Mouse (Mus musculus) liver, adult 2 months (tissue): ENCODE data around the gene Drg1.
"Not testable (repeated sequence)": the region's sequence is repeated elsewhere in the genome, so short reads cannot be mapped to it uniquely, and the experiment has no call there.

Experiments used
- CTCF ChIP-seq: fragments of 200-500 bp; IDR thresholded peaks from 2 replicates; pipeline ENCODE4 v1.5.1; 2011; ENCODE audit warnings: low read depth, low read length, control low read depth
- POLR2A ChIP-seq: fragments of 200-500 bp; IDR thresholded peaks from 2 replicates; pipeline ENCODE4 v1.6.1; 2011; ENCODE audit warnings: low read length, control low read depth; ENCODE audit not compliant: insufficient read depth; ENCODE audit errors: extremely low read depth

GRCm38 (mm10) chr11:3142413-3142812 is 123.8 kb downstream of the Drg1 start:
- not testable (repeated sequence) for TF ChIP-seq CTCF, POLR2A
